23 mouse cellular contexts compared by ENCODE assay signal in the genomic region with DNA sequence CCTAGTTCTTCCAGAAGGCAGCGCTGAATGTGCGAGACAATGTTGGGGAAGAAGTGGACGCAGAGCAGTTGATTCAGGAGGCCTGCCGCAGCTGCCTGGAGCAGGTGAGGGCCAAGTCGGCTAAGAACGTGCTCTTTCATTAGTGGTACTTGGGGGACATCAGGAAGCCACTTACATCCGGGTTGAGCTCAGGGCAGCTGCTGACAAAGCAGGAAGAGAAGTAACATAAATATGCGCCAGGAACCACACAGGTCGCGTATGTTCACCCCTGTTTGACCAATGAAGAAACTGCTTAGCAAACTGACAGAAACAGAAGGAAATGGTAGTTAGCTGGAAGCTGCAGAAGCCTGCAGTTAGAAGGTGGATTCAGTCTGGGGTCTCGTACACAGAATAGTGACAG. TPM values are rescaled to one million over a fixed set of nuclear protein-coding genes. Genes with fewer than 3 reads are reported as not detected.
DNase-seq lines count a peak whose midpoint lies in the region; ATAC-seq and TF ChIP-seq lines count a peak whose summit lies in the region.
"Had no signal": no experiment of that assay in that cellular context is flagged by ENCODE, and none has a peak within 500 bp of the region (broad histone marks: within the 10 kb centered on the region; RNA-seq: fewer than 3 reads in every experiment).

No protein-coding gene starts in this region.

- H3K27ac ChIP-seq in heart, embryonic 12.5 days (ENCODE audit: poor library complexity, severe bottlenecking) = peak overlapping the region; percentile 94
- H3K27ac ChIP-seq in liver, embryonic 12.5 days = peak overlapping the region; percentile 46
- no peak overlapping the region for H3K27ac ChIP-seq in liver, embryonic 11.5 days (ENCODE audit: low read depth, low read length)
- H3K27ac ChIP-seq in left cerebral cortex, adult 2 months = no peak overlapping the region
- H3K27ac ChIP-seq: embryonic facial prominence, embryonic 13.5 days; forebrain, embryonic 15.5 days; hindbrain, embryonic 15.5 days; intestine, embryonic 15.5 days; limb, embryonic 13.5 days; lung, embryonic 15.5 days; macrophage; midbrain, embryonic 12.5 days; neural tube, embryonic 12.5 days had no signal

- no peak for DNase-seq in heart, postnatal 25 days (ENCODE audit: low spot score)
- no peak for DNase-seq in liver, embryonic 11.5 days (ENCODE audit: low spot score)
- no peak for DNase-seq in left cerebral cortex, adult 2 months (ENCODE audit: extremely low spot score in 1 of 2, low spot score in 2 of 2)
- DNase-seq: cerebellum, adult 8-10 months; gastrocnemius, postnatal 36 days; kidney, postnatal 4 days; right cerebral cortex, postnatal 4 days; thymus, postnatal 25 days had no signal

- H3K36me3 ChIP-seq in heart, embryonic 12.5 days = peaks cover 97% of the 10 kb centered on the region
- H3K36me3 ChIP-seq in liver, embryonic 12.5 days = peaks cover 100% of the 10 kb centered on the region
- peaks cover 46% of the 10 kb centered on the region for H3K36me3 ChIP-seq in liver, embryonic 11.5 days (ENCODE audit: control insufficient read depth, insufficient read depth, low read length)

- peak overlapping the region; percentile 28 for H3K9ac ChIP-seq in heart, embryonic 12.5 days
- H3K9ac ChIP-seq in liver, embryonic 12.5 days = no peak overlapping the region
- H3K9ac ChIP-seq in liver, embryonic 11.5 days (ENCODE audit: low read depth, low read length) = no peak overlapping the region
- H3K9ac ChIP-seq: embryonic facial prominence, embryonic 13.5 days; forebrain, embryonic 15.5 days; hindbrain, embryonic 15.5 days; intestine, embryonic 15.5 days; limb, embryonic 13.5 days; lung, embryonic 15.5 days; midbrain, embryonic 12.5 days; neural tube, embryonic 12.5 days had no signal

- no peak for TF ChIP-seq CTCF in left cerebral cortex, adult 2 months (IDR thresholded peaks at IDR 0.05)

- H3K27me3 ChIP-seq in heart, embryonic 12.5 days (replicated peaks) = no peaks in the 10 kb centered on the region
- no peaks in the 10 kb centered on the region for H3K27me3 ChIP-seq in liver, embryonic 12.5 days (replicated peaks)
- H3K27me3 ChIP-seq in liver, embryonic 11.5 days (replicated peaks; ENCODE audit: control insufficient read depth, insufficient read depth, low read length) = no peaks in the 10 kb centered on the region
- H3K27me3 ChIP-seq: embryonic facial prominence, embryonic 13.5 days; forebrain, embryonic 15.5 days; hindbrain, embryonic 15.5 days; intestine, embryonic 15.5 days; limb, embryonic 13.5 days; lung, embryonic 15.5 days; midbrain, embryonic 12.5 days; neural tube, embryonic 12.5 days had no signal

- no peak for ATAC-seq in heart, embryonic 12.5 days (ENCODE audit: insufficient number of reproducible peaks, low FRiP score)
- no peak for ATAC-seq in liver, embryonic 12.5 days
- ATAC-seq in liver, embryonic 11.5 days (replicated peaks; ENCODE audit: low FRiP score) = no peak
- ATAC-seq in granulocyte monocyte progenitor cell, adult 5-6 weeks (replicated peaks; ENCODE audit: poor library complexity, severe bottlenecking) = peak; percentile 55
- peak; percentile 67 for ATAC-seq in megakaryocyte, adult 5-6 weeks (ENCODE audit: poor library complexity, severe bottlenecking)
- ATAC-seq: forebrain, embryonic 15.5 days; intestine, embryonic 15.5 days had no signal

- H3K4me3 ChIP-seq in heart, embryonic 12.5 days = no peak overlapping the region
- H3K4me3 ChIP-seq in liver, embryonic 12.5 days = no peak overlapping the region
- no peak overlapping the region for H3K4me3 ChIP-seq in liver, embryonic 11.5 days (ENCODE audit: low read depth, low read length)
- no peak overlapping the region for H3K4me3 ChIP-seq in left cerebral cortex, adult 2 months
- H3K4me3 ChIP-seq: embryonic facial prominence, embryonic 13.5 days; forebrain, embryonic 15.5 days; hindbrain, embryonic 15.5 days; intestine, embryonic 15.5 days; limb, embryonic 13.5 days; lung, embryonic 15.5 days; midbrain, embryonic 12.5 days; neural tube, embryonic 12.5 days had no signal

- H3K9me3 ChIP-seq in heart, embryonic 12.5 days (replicated peaks) = no peaks in the 10 kb centered on the region
- H3K9me3 ChIP-seq in liver, embryonic 12.5 days (replicated peaks) = no peaks in the 10 kb centered on the region
- H3K9me3 ChIP-seq in liver, embryonic 11.5 days (ENCODE audit: control insufficient read depth, low read length) = no peaks in the 10 kb centered on the region
- H3K9me3 ChIP-seq: embryonic facial prominence, embryonic 13.5 days; forebrain, embryonic 15.5 days; hindbrain, embryonic 15.5 days; intestine, embryonic 15.5 days; limb, embryonic 13.5 days; lung, embryonic 15.5 days; midbrain, embryonic 12.5 days; neural tube, embryonic 12.5 days had no signal

- peaks cover 25% of the 10 kb centered on the region for H3K4me1 ChIP-seq in heart, embryonic 12.5 days (replicated peaks)
- peaks cover 23% of the 10 kb centered on the region for H3K4me1 ChIP-seq in liver, embryonic 12.5 days
- H3K4me1 ChIP-seq in liver, embryonic 11.5 days (replicated peaks; ENCODE audit: control insufficient read depth, insufficient read depth, low read length) = peaks cover 5% of the 10 kb centered on the region
- H3K4me1 ChIP-seq: embryonic facial prominence, embryonic 13.5 days; forebrain, embryonic 15.5 days; hindbrain, embryonic 15.5 days; intestine, embryonic 15.5 days; limb, embryonic 13.5 days; lung, embryonic 15.5 days; midbrain, embryonic 12.5 days; neural tube, embryonic 12.5 days had no signal

- 79% methylated on average over 11 of the region's 11 CpGs for WGBS in heart, embryonic 12.5 days
- WGBS in liver, embryonic 12.5 days (ENCODE audit: insufficient replicate concordance) = 71% methylated on average over 11 of the region's 11 CpGs
- 74% methylated on average over 11 of the region's 11 CpGs for WGBS in liver, embryonic 11.5 days

- intact Hi-C loops in heart, postnatal 25 days (cut with DNase I) = no loop called here
- intact Hi-C loops in left cerebral cortex, adult 2 months (cut with DNase I) = no loop called here

- H3K4me2 ChIP-seq in heart, embryonic 12.5 days = no peak overlapping the region
- H3K4me2 ChIP-seq in liver, embryonic 12.5 days = no peak overlapping the region
- no peak overlapping the region for H3K4me2 ChIP-seq in liver, embryonic 11.5 days
- H3K4me2 ChIP-seq: embryonic facial prominence, embryonic 13.5 days; forebrain, embryonic 15.5 days; hindbrain, embryonic 15.5 days; intestine, embryonic 15.5 days; limb, embryonic 13.5 days; lung, embryonic 15.5 days; midbrain, embryonic 12.5 days; neural tube, embryonic 12.5 days had no signal

RNA-seq across cellular contexts. Expression of gene Dnttip1, which starts 8.3 kb away (rescaled TPM):
- 62.9 and 71.0 TPM in 2 replicates for polyA plus RNA-seq in heart, embryonic 12.5 days (2016; fragmentation: Nextera tagmentation; extraction: Ambion mirVana)
- total RNA-seq in heart, postnatal 25 days (2021) = 10 to 100 TPM; 24.4 to 25.8 TPM
- 56.9 and 61.0 TPM in 2 replicates for polyA plus RNA-seq in liver, embryonic 12.5 days (2016; fragmentation: Nextera tagmentation; extraction: Ambion mirVana)
- polyA plus RNA-seq in liver, embryonic 11.5 days (2014; fragmentation: Nextera tagmentation; extraction: Ambion mirVana) = 50.3 and 50.5 TPM in 2 replicates
- 31.1 and 36.9 TPM in 2 replicates for total RNA-seq in granulocyte monocyte progenitor cell, adult 5-6 weeks (2014; fragmentation: Nextera tagmentation)
- total RNA-seq in granulocyte monocyte progenitor cell, adult 5-6 weeks (2017) = 21.5 and 27.3 TPM in 2 replicates
- total RNA-seq in megakaryocyte, adult 5-6 weeks (2015) = 27.3 and 28.5 TPM in 2 replicates
- 18.5 and 27.0 TPM in 2 replicates for total RNA-seq in megakaryocyte, adult 5-6 weeks (2017)
- 10 to 100 TPM; 37.6 to 37.9 TPM for total RNA-seq in left cerebral cortex, adult 2 months (2021)

RNA-seq across cellular contexts. Expression of gene Wfdc3, which starts 8.4 kb away (rescaled TPM):
- polyA plus RNA-seq in heart, embryonic 12.5 days (2016; fragmentation: Nextera tagmentation; extraction: Ambion mirVana) = 0.32 and 0.71 TPM in 2 replicates
- total RNA-seq in heart, postnatal 25 days (2021) = under 1 TPM; 0.28 to 0.29 TPM
- 0.48 and 0.93 TPM in 2 replicates for polyA plus RNA-seq in liver, embryonic 12.5 days (2016; fragmentation: Nextera tagmentation; extraction: Ambion mirVana)
- polyA plus RNA-seq in liver, embryonic 11.5 days (2014; fragmentation: Nextera tagmentation; extraction: Ambion mirVana) = 0.18 and 0.38 TPM in 2 replicates
- total RNA-seq in granulocyte monocyte progenitor cell, adult 5-6 weeks (2014; fragmentation: Nextera tagmentation) = not detected in 2 replicates
- not detected in 2 replicates for total RNA-seq in granulocyte monocyte progenitor cell, adult 5-6 weeks (2017)
- 1.0 TPM in 1 of 2 replicates, not detected in the other for total RNA-seq in megakaryocyte, adult 5-6 weeks (2015)
- total RNA-seq in megakaryocyte, adult 5-6 weeks (2017) = not detected in 2 replicates
- total RNA-seq in left cerebral cortex, adult 2 months (2021) = 1 to 10 TPM; 1.4 to 1.6 TPM
- total RNA-seq: gastrocnemius, postnatal 36 days had no signal
- polyA plus RNA-seq: macrophage had no signal

RNA-seq across cellular contexts. Expression of gene Ube2c, which starts 15.6 kb away (rescaled TPM):
- 455 and 459 TPM in 2 replicates for polyA plus RNA-seq in heart, embryonic 12.5 days (2016; fragmentation: Nextera tagmentation; extraction: Ambion mirVana)
- total RNA-seq in heart, postnatal 25 days (2021) = 1 to 10 TPM; 2.4 to 2.9 TPM
- 669 and 687 TPM in 2 replicates for polyA plus RNA-seq in liver, embryonic 12.5 days (2016; fragmentation: Nextera tagmentation; extraction: Ambion mirVana)
- polyA plus RNA-seq in liver, embryonic 11.5 days (2014; fragmentation: Nextera tagmentation; extraction: Ambion mirVana) = 482 and 522 TPM in 2 replicates
- 24.5 and 75.2 TPM in 2 replicates for total RNA-seq in granulocyte monocyte progenitor cell, adult 5-6 weeks (2014; fragmentation: Nextera tagmentation)
- 112 and 138 TPM in 2 replicates for total RNA-seq in granulocyte monocyte progenitor cell, adult 5-6 weeks (2017)
- 330 and 340 TPM in 2 replicates for total RNA-seq in megakaryocyte, adult 5-6 weeks (2015)
- total RNA-seq in megakaryocyte, adult 5-6 weeks (2017) = 228 and 247 TPM in 2 replicates
- under 1 TPM in 1 of 2 experiments, not detected in 1; 0.36 TPM for total RNA-seq in left cerebral cortex, adult 2 months (2021)

RNA-seq across cellular contexts. Expression of gene Tnnc2, which starts 25.7 kb away (rescaled TPM):
- 0.36 and 1.6 TPM in 2 replicates for polyA plus RNA-seq in heart, embryonic 12.5 days (2016; fragmentation: Nextera tagmentation; extraction: Ambion mirVana)
- not detected for total RNA-seq in heart, postnatal 25 days (2021)
- polyA plus RNA-seq in liver, embryonic 12.5 days (2016; fragmentation: Nextera tagmentation; extraction: Ambion mirVana) = 0.66 and 1.8 TPM in 2 replicates
- 0.47 and 1.1 TPM in 2 replicates for polyA plus RNA-seq in liver, embryonic 11.5 days (2014; fragmentation: Nextera tagmentation; extraction: Ambion mirVana)
- total RNA-seq in granulocyte monocyte progenitor cell, adult 5-6 weeks (2014; fragmentation: Nextera tagmentation) = not detected in 2 replicates
- not detected in 2 replicates for total RNA-seq in granulocyte monocyte progenitor cell, adult 5-6 weeks (2017)
- total RNA-seq in megakaryocyte, adult 5-6 weeks (2015) = not detected in 2 replicates
- total RNA-seq in megakaryocyte, adult 5-6 weeks (2017) = not detected in 2 replicates
- total RNA-seq in left cerebral cortex, adult 2 months (2021) = 1 to 10 TPM in 1 of 2 experiments, not detected in 1; 1.1 TPM
- total RNA-seq: layer of hippocampus, postnatal 10 days; left cerebral cortex, postnatal 10 days had no signal
- polyA plus RNA-seq: macrophage had no signal

RNA-seq across cellular contexts. Expression of gene Snx21, which starts 31.5 kb away (rescaled TPM):
- polyA plus RNA-seq in heart, embryonic 12.5 days (2016; fragmentation: Nextera tagmentation; extraction: Ambion mirVana) = 30.8 and 31.7 TPM in 2 replicates
- total RNA-seq in heart, postnatal 25 days (2021) = 10 to 100 TPM; 24.7 to 27.5 TPM
- polyA plus RNA-seq in liver, embryonic 12.5 days (2016; fragmentation: Nextera tagmentation; extraction: Ambion mirVana) = 5.5 TPM in 2 replicates
- polyA plus RNA-seq in liver, embryonic 11.5 days (2014; fragmentation: Nextera tagmentation; extraction: Ambion mirVana) = 8.3 and 8.4 TPM in 2 replicates
- total RNA-seq in granulocyte monocyte progenitor cell, adult 5-6 weeks (2014; fragmentation: Nextera tagmentation) = not detected in 2 replicates
- total RNA-seq in granulocyte monocyte progenitor cell, adult 5-6 weeks (2017) = 0.17 and 0.77 TPM in 2 replicates
- 5.2 and 5.5 TPM in 2 replicates for total RNA-seq in megakaryocyte, adult 5-6 weeks (2015)
- 3.2 and 5.0 TPM in 2 replicates for total RNA-seq in megakaryocyte, adult 5-6 weeks (2017)
- total RNA-seq in left cerebral cortex, adult 2 months (2021) = 10 to 100 TPM; 54.4 to 57.2 TPM

Comparison
In these comparisons a context has a peak if more than half of its experiments do, and no peak if none do; other contexts are left out.
1. H3K27ac ChIP-seq: peak in heart, embryonic 12.5 days (single experiment) and liver, embryonic 12.5 days (single experiment); none in liver, embryonic 11.5 days (single experiment) and left cerebral cortex, adult 2 months (single experiment).
2. ATAC-seq: peak in granulocyte monocyte progenitor cell, adult 5-6 weeks (single experiment) and megakaryocyte, adult 5-6 weeks (single experiment); none in heart, embryonic 12.5 days (single experiment), liver, embryonic 12.5 days (single experiment) and liver, embryonic 11.5 days (single experiment).
3. RNA of gene Ube2c, which starts 15.6 kb away (total RNA-seq): 228 to 340 TPM in megakaryocyte, adult 5-6 weeks and 24.5 to 138 TPM in granulocyte monocyte progenitor cell, adult 5-6 weeks; 2.4 to 2.9 TPM in heart, postnatal 25 days and 0.36 TPM in left cerebral cortex, adult 2 months; every median in the first group is over 4 times any median in the second.